Mouse (Mus musculus) spleen, adult 10 weeks (tissue): ENCODE data around the gene Stmn1. TPM values are rescaled to one million over a fixed set of nuclear protein-coding genes. Genes with fewer than 3 reads are reported as not detected.

Experiments
- polyA plus RNA-seq: library from polyadenylated mRNA; stranded (reverse); fragments of 350-450 nt; fragmentation: Illumina TruSeq; extraction: RNeasy Lipid Tissue Mini Kit (QIAGEN cat#74804); gene quantifications from one replicate; pipeline ENCODE4 v1.2.3, GENCODE M21; 2015; ENCODE audit warnings: low replicate concordance; ENCODE audit not compliant: insufficient read depth

Gene Stmn1
- polyA plus RNA-seq, result 122 TPM

GRCm38 (mm10) chr4:134468215-134468575, at the start of gene Stmn1:
TSS of gene Stmn1 (plus strand) at chr4:134468320.

GRCm38 (mm10) chr4:134496595-134497210, 28.6 kb downstream of the Stmn1 start, which contains the start of gene Paqr7:
TSS of gene Paqr7 (plus strand) at chr4:134496697.

GRCm38 (mm10) chr4:134510845-134511411, 42.8 kb downstream of the Stmn1 start, which contains the start of gene Aunip:
TSS of gene Aunip (plus strand) at chr4:134510999.

Other genes starting within 250 kb of the Stmn1 start
- not detected for gene Catsper4, start 240.9 kb upstream of the Stmn1 start, polyA plus RNA-seq
- not detected for gene Cnksr1, start 229.9 kb upstream of the Stmn1 start, polyA plus RNA-seq
- not detected for gene E130218I03Rik, start 224.7 kb upstream of the Stmn1 start, polyA plus RNA-seq
- 4.3 TPM for gene Zfp593, start 222.7 kb upstream of the Stmn1 start, polyA plus RNA-seq
- gene Gm30191, start 221.4 kb upstream of the Stmn1 start, polyA plus RNA-seq, result not detected
- gene Grrp1, start 214.2 kb upstream of the Stmn1 start, polyA plus RNA-seq, result 0.26 TPM
- 22.6 TPM for gene Pdik1l, start 180.4 kb upstream of the Stmn1 start, polyA plus RNA-seq
- gene Trim63, start 153.2 kb upstream of the Stmn1 start, polyA plus RNA-seq, result 0.50 TPM
- gene Slc30a2, start 125.1 kb upstream of the Stmn1 start, polyA plus RNA-seq, result 2.0 TPM
- 6.7 TPM for gene Extl1, start 84.5 kb upstream of the Stmn1 start, polyA plus RNA-seq
- 3.3 TPM for gene Pafah2, start 72.0 kb upstream of the Stmn1 start, polyA plus RNA-seq
- 6.8 TPM for gene Paqr7, start 28.4 kb downstream of the Stmn1 start, polyA plus RNA-seq
- 2.6 TPM for gene Aunip, start 42.7 kb downstream of the Stmn1 start, polyA plus RNA-seq
- 54.0 TPM for gene Mtfr1l, start 67.1 kb downstream of the Stmn1 start, polyA plus RNA-seq
- 6.6 TPM for gene Selenon, start 83.8 kb downstream of the Stmn1 start, polyA plus RNA-seq
- 4.3 TPM for gene Man1c1, start 236.0 kb downstream of the Stmn1 start, polyA plus RNA-seq